Mouse (Mus musculus) stomach, embryonic 16.5 days (tissue): ENCODE data around the gene E4f1. TPM values are rescaled to one million over a fixed set of nuclear protein-coding genes. Genes with fewer than 3 reads are reported as not detected.

Source experiments
- ATAC-seq: fragments of 200-750 bp; cut with Nextera tagmentation; 2 replicates; pipeline ENCODE4 v1.8.0; 2017; ENCODE audit warnings: moderate number of reproducible peaks, moderate TSS enrichment; ENCODE audit not compliant: insufficient read depth, low FRiP score
- H3K27ac ChIP-seq: fragments of 300-500 bp; sonication (generic); 2 replicates; pipeline ENCODE4 v1.5.1; 2014; ENCODE audit warnings: low read length
- H3K27me3 ChIP-seq: fragments of 300-500 bp; sonication (generic); 2 replicates; pipeline ENCODE4 v1.6.1; 2014; ENCODE audit warnings: low read length, control low read depth, mixed read lengths; ENCODE audit not compliant: control insufficient read depth, insufficient read depth
- H3K36me3 ChIP-seq: fragments of 300-500 bp; sonication (generic); 2 replicates; pipeline ENCODE4 v1.6.1; 2014; ENCODE audit warnings: low read length; ENCODE audit not compliant: control insufficient read depth, insufficient read depth
- H3K4me1 ChIP-seq: fragments of 300-500 bp; sonication (generic); 2 replicates; pipeline ENCODE4 v1.6.1; 2014; ENCODE audit warnings: low read length, control low read depth, mixed read lengths; ENCODE audit not compliant: control insufficient read depth, insufficient read depth
- H3K4me2 ChIP-seq: fragments of 300-500 bp; sonication (generic); 2 replicates; pipeline ENCODE4 v1.6.1; 2014; ENCODE audit warnings: low read depth, low read length, mixed read lengths
- H3K4me3 ChIP-seq: fragments of 300-500 bp; sonication (generic); replicated peaks from 2 replicates; pipeline ENCODE4 v1.5.1; 2014; ENCODE audit warnings: mild to moderate bottlenecking, low read length
- H3K9ac ChIP-seq: fragments of 300-500 bp; sonication (generic); 2 replicates; pipeline ENCODE4 v1.6.1; 2014; ENCODE audit warnings: low read length
- H3K9me3 ChIP-seq: fragments of 300-500 bp; sonication (generic); replicated peaks from 2 replicates; pipeline ENCODE4 v1.6.1; 2016; ENCODE audit warnings: low read length, control low read depth; ENCODE audit not compliant: control insufficient read depth
- WGBS: fragments of 180-500 bp; shearing (Covaris S2); extraction: QIAGEN DNeasy Blood & Tissue Kit; methylation state at CpG from one replicate; pipeline ENCODE4 v1.1.7; 2014; 5-methylcytosine and 5-hydroxymethylcytosine counted together
- polyA plus RNA-seq: library from polyadenylated mRNA; unstranded; fragments of >200 nt; fragmentation: Nextera tagmentation; extraction: Ambion mirVana; gene quantifications from 2 replicates; pipeline ENCODE4 v1.2.1, GENCODE M21; 2015

E4f1 gene
- polyA plus RNA-seq, 1 experiment from 2014 or later: 29.4 TPM

GRCm38 (mm10) chr17:24415011-24415410 is 55.1 kb downstream of the E4f1 start:
- no peaks in the 10 kb centered on the region for H3K9me3 ChIP-seq
- H3K27me3 ChIP-seq: no peaks in the 10 kb centered on the region
- H3K4me3 ChIP-seq: peak overlapping the region; percentile 95
- under 1% methylated on average over 21 of the region's 21 CpGs for whole genome bisulfite sequencing
- peak overlapping the region; percentile 94 for H3K27ac ChIP-seq
- H3K36me3 ChIP-seq: peaks cover 10% of the 10 kb centered on the region; the same call in 1 of the 2 replicates
- H3K9ac ChIP-seq: peak overlapping the region; percentile 95
- H3K4me1 ChIP-seq: peaks cover 12% of the 10 kb centered on the region
- H3K4me2 ChIP-seq: peak overlapping the region; percentile 88
- ATAC-seq: no peak

- peak within 1 kb of the TSS; percentile 88 for H3K4me2 ChIP-seq
- peak within 1 kb of the TSS; percentile 95 for H3K4me3 ChIP-seq
- peaks cover 12% of the 10 kb centered on the region for H3K4me1 ChIP-seq
- H3K36me3 ChIP-seq: 0 out of 2 replicates have a peak, but pooled peaks cover 5% of the 10 kb centered on the region
- H3K27ac ChIP-seq: peak within 1 kb of the TSS; percentile 94
- peak within 1 kb of the TSS; percentile 95 for H3K9ac ChIP-seq
- under 1% methylated on average over 64 of the region's 64 CpGs for WGBS
- ATAC-seq: peak; percentile 95
- H3K27me3 ChIP-seq: no peaks in the 10 kb centered on the region
- H3K9me3 ChIP-seq: no peaks in the 10 kb centered on the region
Observed at GRCm38 (mm10) chr17:24414230-24414976, 55.7 kb downstream of the E4f1 start, which contains the start of gene Rnps1. Gene Rnps1, plus strand, starts transcription at chr17:24414565.

- peak overlapping the region; percentile 78 for H3K4me2 ChIP-seq
- H3K36me3 ChIP-seq: peaks cover 8% of the 10 kb centered on the region; the same call in 1 of the 2 replicates
- WGBS: 25% methylated on average over 22 of the region's 22 CpGs
- H3K27me3 ChIP-seq: no peaks in the 10 kb centered on the region
- peak overlapping the region; percentile 95 for H3K4me3 ChIP-seq
- H3K27ac ChIP-seq: peak overlapping the region; percentile 94
- H3K4me1 ChIP-seq: peaks cover 12% of the 10 kb centered on the region
- peak overlapping the region; percentile 82 for H3K9ac ChIP-seq
- H3K9me3 ChIP-seq: no peaks in the 10 kb centered on the region
- ATAC-seq: no peak
Observed at GRCm38 (mm10) chr17:24413557-24414211, 56.4 kb downstream of the E4f1 start.

GRCm38 (mm10) chr17:24407116-24407803 is 62.9 kb downstream of the E4f1 start:
- Histone ChIP-seq H3K36me3 (peaks cover 9% of the 10 kb centered on the region), H3K9me3 (no peaks in the 10 kb centered on the region), H3K9ac (no peak overlapping the region), H3K27me3 (no peaks in the 10 kb centered on the region), H3K4me2 (no peak overlapping the region), H3K4me3 (no peak overlapping the region), H3K4me1 (no peaks in the 10 kb centered on the region), H3K27ac (no peak overlapping the region)
- 86% methylated on average over 12 of the region's 12 CpGs for WGBS
- no peak for ATAC-seq

GRCm38 (mm10) chr17:24402371-24402770 is 67.7 kb downstream of the E4f1 start:
- H3K27me3 ChIP-seq: no peaks in the 10 kb centered on the region
- no peak overlapping the region for H3K27ac ChIP-seq
- no peaks in the 10 kb centered on the region for H3K4me1 ChIP-seq
- no peaks in the 10 kb centered on the region for H3K9me3 ChIP-seq
- no peak overlapping the region for H3K4me2 ChIP-seq
- no peak overlapping the region for H3K9ac ChIP-seq
- H3K4me3 ChIP-seq: no peak overlapping the region
- peaks cover 4% of the 10 kb centered on the region; the same call in 1 of the 2 replicates for H3K36me3 ChIP-seq
- 75% methylated on average over 3 of the region's 3 CpGs for WGBS
- no peak for ATAC-seq

GRCm38 (mm10) chr17:24394456-24394855 is 75.7 kb downstream of the E4f1 start:
- Histone ChIP-seq H3K4me3 (no peak overlapping the region), H3K4me1 (no peaks in the 10 kb centered on the region), H3K9ac (no peak overlapping the region), H3K27me3 (no peaks in the 10 kb centered on the region), H3K4me2 (no peak overlapping the region), H3K27ac (no peak overlapping the region), H3K36me3 (no peaks in the 10 kb centered on the region), H3K9me3 (no peaks in the 10 kb centered on the region)
- ATAC-seq: no peak
- WGBS: 80% methylated on average over 7 of the region's 7 CpGs

Other genes with a start within 250 kb of the E4f1 start
- 7.6 and 9.7 TPM in 2 replicates for gene Tedc2, start 249.5 kb downstream of the E4f1 start, polyA plus RNA-seq
- gene Ccnf, start 218.8 kb downstream of the E4f1 start, polyA plus RNA-seq: 50.2 and 51.8 TPM in 2 replicates
- gene Abca17, start 119.2 kb downstream of the E4f1 start, polyA plus RNA-seq: not detected in 2 replicates
- 12.2 and 14.0 TPM in 2 replicates for gene Abca3, start 118.4 kb downstream of the E4f1 start, polyA plus RNA-seq
- gene Rnps1, start 55.7 kb downstream of the E4f1 start, polyA plus RNA-seq: 216 and 217 TPM in 2 replicates
- 153 and 166 TPM in 2 replicates for gene Eci1, start 43.7 kb downstream of the E4f1 start, polyA plus RNA-seq
- gene Dnase1l2, start 27.2 kb downstream of the E4f1 start, polyA plus RNA-seq: 9.2 and 19.9 TPM in 2 replicates
- gene Pgp, start 79 bp upstream of the E4f1 start, polyA plus RNA-seq: 49.6 and 54.5 TPM in 2 replicates
- 0.36 and 0.46 TPM in 2 replicates for gene Bricd5, start 3.6 kb upstream of the E4f1 start, polyA plus RNA-seq
- 29.0 and 33.6 TPM in 2 replicates for gene Mlst8, start 8.8 kb upstream of the E4f1 start, polyA plus RNA-seq
- 1.5 and 2.3 TPM in 2 replicates for gene Caskin1, start 18.3 kb upstream of the E4f1 start, polyA plus RNA-seq
- gene Traf7, start 57.6 kb upstream of the E4f1 start, polyA plus RNA-seq: 80.6 and 104 TPM in 2 replicates
- 7.9 and 9.4 TPM in 2 replicates for gene Rab26, start 63.9 kb upstream of the E4f1 start, polyA plus RNA-seq
- 21.7 and 22.2 TPM in 2 replicates for gene Pkd1, start 79.5 kb upstream of the E4f1 start, polyA plus RNA-seq
- gene Tsc2, start 162.3 kb upstream of the E4f1 start, polyA plus RNA-seq: 53.1 and 57.2 TPM in 2 replicates
- 18.0 and 19.1 TPM in 2 replicates for gene Nthl1, start 162.4 kb upstream of the E4f1 start, polyA plus RNA-seq
- gene Slc9a3r2, start 180.0 kb upstream of the E4f1 start, polyA plus RNA-seq: 38.0 and 39.0 TPM in 2 replicates
- 0.37 and 0.39 TPM in 2 replicates for gene Npw, start 188.1 kb upstream of the E4f1 start, polyA plus RNA-seq
- gene Zfp598, start 199.4 kb upstream of the E4f1 start, polyA plus RNA-seq: 13.6 and 13.7 TPM in 2 replicates
- 6.1 and 6.2 TPM in 2 replicates for gene Syngr3, start 219.6 kb upstream of the E4f1 start, polyA plus RNA-seq
- gene Gfer, start 225.8 kb upstream of the E4f1 start, polyA plus RNA-seq: 34.5 and 35.2 TPM in 2 replicates
- gene Noxo1, start 225.9 kb upstream of the E4f1 start, polyA plus RNA-seq: 3.8 and 5.8 TPM in 2 replicates
- 63.6 and 70.4 TPM in 2 replicates for gene Tbl3, start 237.3 kb upstream of the E4f1 start, polyA plus RNA-seq
- 0.14 TPM in 1 of 2 replicates, not detected in the other for gene Rnf151, start 247.8 kb upstream of the E4f1 start, polyA plus RNA-seq
- gene Rps2, start 247.8 kb upstream of the E4f1 start, polyA plus RNA-seq: 1,212 and 1,230 TPM in 2 replicates